Mouse (Mus musculus): ENCODE data around the gene Syne2. TPM values are rescaled to one million over a fixed set of nuclear protein-coding genes. Genes with fewer than 3 reads are reported as not detected.

The Syne2 gene
- polyA plus RNA-seq, 1 experiment = 14.3 TPM

DNA sequence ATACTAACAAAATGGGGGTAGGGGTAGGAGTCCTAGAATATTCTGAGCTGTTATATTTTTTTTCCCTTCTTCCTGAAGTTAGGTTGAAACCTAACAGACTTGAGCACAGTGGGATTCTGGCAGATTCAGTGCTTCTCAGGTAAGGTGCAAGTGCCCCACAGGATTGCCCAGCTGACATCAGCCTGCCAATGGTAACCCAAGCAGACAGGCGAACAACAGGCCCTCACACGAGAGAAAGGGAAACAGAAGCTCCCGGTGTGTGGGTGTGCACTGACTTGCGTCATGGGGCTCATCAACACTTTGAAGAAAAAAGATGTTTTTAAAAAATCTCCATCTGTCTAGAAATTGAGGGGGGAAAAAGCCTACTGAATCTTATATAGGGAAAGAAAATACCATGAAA lies 28.5 kb upstream of the Syne2 start:
- TF ChIP-seq POLR2A (IDR thresholded peaks at IDR 0.05; ENCODE audit: low read depth, low read length) (no peak), CTCF (IDR thresholded peaks at IDR 0.05; ENCODE audit: extremely low read depth, insufficient read depth, insufficient read length, insufficient replicate concordance) (no peak)
- H3K4me3 ChIP-seq (ENCODE audit: extremely low read depth, insufficient read depth, insufficient read length) = no peak overlapping the region
- 64% methylated on average over 4 of the region's 4 CpGs for WGBS
- H3K4me1 ChIP-seq (ENCODE audit: control insufficient read depth, insufficient read depth, insufficient read length) = no peaks in the 10 kb centered on the region
- no peak for DNase-seq (ENCODE audit: low read depth in 1 of 2, low spot score in 2 of 2)
- no peak overlapping the region for H3K27ac ChIP-seq (ENCODE audit: insufficient read depth, low read length)
- no peaks in the 10 kb centered on the region for H3K27me3 ChIP-seq (ENCODE audit: control insufficient read depth, insufficient read depth, low read length)
- no peaks in the 10 kb centered on the region for H3K36me3 ChIP-seq (ENCODE audit: control insufficient read depth, insufficient read depth, low read length)

GRCm38 (mm10) chr12:75794527-75794926 lies 23.4 kb upstream of the Syne2 start:
- WGBS = 60% methylated on average over 4 of the region's 4 CpGs
- TF ChIP-seq POLR2A (IDR thresholded peaks at IDR 0.05; ENCODE audit: low read depth, low read length) (no peak), CTCF (IDR thresholded peaks at IDR 0.05; ENCODE audit: extremely low read depth, insufficient read depth, insufficient read length, insufficient replicate concordance) (no peak)
- no peaks in the 10 kb centered on the region for H3K36me3 ChIP-seq (ENCODE audit: control insufficient read depth, insufficient read depth, low read length)
- DNase-seq (ENCODE audit: low read depth in 1 of 2, low spot score in 2 of 2) = no peak
- H3K4me1 ChIP-seq (ENCODE audit: control insufficient read depth, insufficient read depth, insufficient read length) = no peaks in the 10 kb centered on the region
- no peak overlapping the region for H3K27ac ChIP-seq (ENCODE audit: insufficient read depth, low read length)
- no peak overlapping the region for H3K4me3 ChIP-seq (ENCODE audit: extremely low read depth, insufficient read depth, insufficient read length)
- no peaks in the 10 kb centered on the region for H3K27me3 ChIP-seq (ENCODE audit: control insufficient read depth, insufficient read depth, low read length)

- Histone ChIP-seq H3K4me1 (ENCODE audit: control insufficient read depth, insufficient read depth, insufficient read length) (no peaks in the 10 kb centered on the region), H3K27me3 (ENCODE audit: control insufficient read depth, insufficient read depth, low read length) (no peaks in the 10 kb centered on the region), H3K4me3 (ENCODE audit: extremely low read depth, insufficient read depth, insufficient read length) (no peak overlapping the region), H3K27ac (ENCODE audit: insufficient read depth, low read length) (no peak overlapping the region), H3K36me3 (ENCODE audit: control insufficient read depth, insufficient read depth, low read length) (no peaks in the 10 kb centered on the region)
- TF ChIP-seq POLR2A (IDR thresholded peaks at IDR 0.05; ENCODE audit: low read depth, low read length) (no peak), CTCF (IDR thresholded peaks at IDR 0.05; ENCODE audit: extremely low read depth, insufficient read depth, insufficient read length, insufficient replicate concordance) (peak; percentile 7; the same call in 1 of the 2 replicates)
- WGBS = 87% methylated on average over 2 of the region's 2 CpGs
- no peak for DNase-seq (ENCODE audit: low read depth in 1 of 2, low spot score in 2 of 2)
These were observed 21.4 kb upstream of the Syne2 start for GRCm38 (mm10) chr12:75796510-75796909.

- Histone ChIP-seq H3K27me3 (ENCODE audit: control insufficient read depth, insufficient read depth, low read length) (no peaks in the 10 kb centered on the region), H3K4me1 (ENCODE audit: control insufficient read depth, insufficient read depth, insufficient read length) (no peaks in the 10 kb centered on the region), H3K36me3 (ENCODE audit: control insufficient read depth, insufficient read depth, low read length) (no peaks in the 10 kb centered on the region), H3K27ac (ENCODE audit: insufficient read depth, low read length) (no peak overlapping the region), H3K4me3 (ENCODE audit: extremely low read depth, insufficient read depth, insufficient read length) (no peak overlapping the region)
- DNase-seq (ENCODE audit: low read depth in 1 of 2, low spot score in 2 of 2) = no peak
- WGBS = 80% methylated on average over 4 of the region's 4 CpGs
- TF ChIP-seq POLR2A (IDR thresholded peaks at IDR 0.05; ENCODE audit: low read depth, low read length) (no peak), CTCF (IDR thresholded peaks at IDR 0.05; ENCODE audit: extremely low read depth, insufficient read depth, insufficient read length, insufficient replicate concordance) (no peak)
These were observed 11.7 kb upstream of the Syne2 start for GRCm38 (mm10) chr12:75806281-75806680.

DNA sequence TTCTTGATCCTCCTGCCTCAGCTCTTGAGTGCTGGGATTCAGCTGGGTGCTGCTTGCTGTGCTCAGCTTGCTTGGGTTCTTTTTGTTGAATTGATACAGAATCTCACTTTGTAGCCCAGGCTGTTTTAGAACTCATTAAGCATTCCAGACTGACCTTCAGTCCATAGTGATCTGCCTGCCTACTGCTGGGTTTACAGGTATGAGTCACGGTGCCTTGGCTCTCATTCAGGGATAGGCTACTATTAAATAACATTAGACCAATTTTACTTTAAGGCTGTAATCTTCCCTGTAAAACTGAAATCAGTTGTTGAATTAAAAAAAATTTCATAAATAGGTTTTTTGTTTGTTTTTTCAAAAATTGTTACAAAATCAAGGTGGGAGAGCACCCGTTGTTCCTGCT lies 4.2 kb upstream of the Syne2 start:
- no peak overlapping the region for H3K4me3 ChIP-seq (ENCODE audit: extremely low read depth, insufficient read depth, insufficient read length)
- TF ChIP-seq POLR2A (IDR thresholded peaks at IDR 0.05; ENCODE audit: low read depth, low read length) = no peak
- no peak for TF ChIP-seq CTCF (IDR thresholded peaks at IDR 0.05; ENCODE audit: extremely low read depth, insufficient read depth, insufficient read length, insufficient replicate concordance)
- 0 out of 2 replicates have a peak, but pooled peaks cover 6% of the 10 kb centered on the region for H3K27me3 ChIP-seq (ENCODE audit: control insufficient read depth, insufficient read depth, low read length)
- DNase-seq (ENCODE audit: low read depth in 1 of 2, low spot score in 2 of 2) = no peak
- H3K4me1 ChIP-seq (ENCODE audit: control insufficient read depth, insufficient read depth, insufficient read length) = no peaks in the 10 kb centered on the region; the same call in 1 of the 2 replicates
- 99% methylated on average over 2 of the region's 2 CpGs for WGBS
- no peaks in the 10 kb centered on the region; the same call in 1 of the 2 replicates for H3K36me3 ChIP-seq (ENCODE audit: control insufficient read depth, insufficient read depth, low read length)
- no peak overlapping the region for H3K27ac ChIP-seq (ENCODE audit: insufficient read depth, low read length)

- no peak overlapping the region for H3K27ac ChIP-seq (ENCODE audit: insufficient read depth, low read length)
- H3K27me3 ChIP-seq (ENCODE audit: control insufficient read depth, insufficient read depth, low read length) = 0 out of 2 replicates have a peak, but pooled peaks cover 7% of the 10 kb centered on the region
- no peak overlapping the region for H3K4me3 ChIP-seq (ENCODE audit: extremely low read depth, insufficient read depth, insufficient read length)
- no peak for DNase-seq (ENCODE audit: low read depth in 1 of 2, low spot score in 2 of 2)
- WGBS = 42% methylated on average over 6 of the region's 6 CpGs
- no peaks in the 10 kb centered on the region; the same call in none of the 2 replicates for H3K4me1 ChIP-seq (ENCODE audit: control insufficient read depth, insufficient read depth, insufficient read length)
- TF ChIP-seq CTCF (IDR thresholded peaks at IDR 0.05; ENCODE audit: extremely low read depth, insufficient read depth, insufficient read length, insufficient replicate concordance) = no peak
- no peak for TF ChIP-seq POLR2A (IDR thresholded peaks at IDR 0.05; ENCODE audit: low read depth, low read length)
- no peaks in the 10 kb centered on the region; the same call in 1 of the 2 replicates for H3K36me3 ChIP-seq (ENCODE audit: control insufficient read depth, insufficient read depth, low read length)
These were observed 3.4 kb upstream of the Syne2 start for GRCm38 (mm10) chr12:75814551-75814950.

- 17% methylated on average over 25 of the region's 25 CpGs for WGBS
These were observed 715 bp upstream of the Syne2 start for GRCm38 (mm10) chr12:75816981-75817856.

More at GRCm38 (mm10) chr12:75816981-75817856, 715 bp upstream of the Syne2 start:
- TF ChIP-seq POLR2A (IDR thresholded peaks at IDR 0.05; ENCODE audit: low read depth, low read length) (no peak), CTCF (IDR thresholded peaks at IDR 0.05; ENCODE audit: extremely low read depth, insufficient read depth, insufficient read length, insufficient replicate concordance) (no peak)
- H3K27me3 ChIP-seq (ENCODE audit: control insufficient read depth, insufficient read depth, low read length) = 0 out of 2 replicates have a peak, but pooled peaks cover 10% of the 10 kb centered on the region
- H3K27ac ChIP-seq (ENCODE audit: insufficient read depth, low read length) = no peak overlapping the region
- H3K36me3 ChIP-seq (ENCODE audit: control insufficient read depth, insufficient read depth, low read length) = no peaks in the 10 kb centered on the region; the same call in 1 of the 2 replicates
- no peak overlapping the region for H3K4me3 ChIP-seq (ENCODE audit: extremely low read depth, insufficient read depth, insufficient read length)
- H3K4me1 ChIP-seq (ENCODE audit: control insufficient read depth, insufficient read depth, insufficient read length) = no peaks in the 10 kb centered on the region; the same call in none of the 2 replicates
- DNase-seq (ENCODE audit: low read depth in 1 of 2, low spot score in 2 of 2) = no peak

Data from spleen, adult 2 months (tissue).